Mouse (Mus musculus) C2C12 (cell line): ENCODE results near the gene Sntg2.

ENCODE experiments used
- CEBPB ChIP-seq: IDR thresholded peaks from one replicate; pipeline ENCODE4 v1.6.1; 2011; ENCODE audit warnings: low read depth, mild to moderate bottlenecking, control low read depth, moderate library complexity
- CTCF ChIP-seq: IDR thresholded peaks from one replicate; pipeline ENCODE4 v1.5.1; 2011; ENCODE audit not compliant: control insufficient read depth, insufficient read depth, insufficient read length
- MAX ChIP-seq: IDR thresholded peaks from one replicate; pipeline ENCODE4 v1.6.1; 2011; ENCODE audit warnings: mild to moderate bottlenecking, control low read depth
- MYOD1 ChIP-seq: IDR thresholded peaks from one replicate; pipeline ENCODE4 v1.6.1; 2011; ENCODE audit warnings: low read depth; ENCODE audit not compliant: control insufficient read depth, insufficient read length
- MYOG ChIP-seq: IDR thresholded peaks from one replicate; pipeline ENCODE4 v1.6.1; 2011; ENCODE audit not compliant: control insufficient read depth, insufficient read length; ENCODE audit errors: extremely low read depth
- USF1 ChIP-seq: IDR thresholded peaks from one replicate; pipeline ENCODE4 v1.6.1; 2011; ENCODE audit warnings: low read depth, mild to moderate bottlenecking, control low read depth, moderate library complexity

- TF ChIP-seq CTCF (no peak), CEBPB (no peak), MAX (no peak), USF1 (no peak), MYOG (no peak), MYOD1 (no peak)
Observed at GRCm38 (mm10) chr12:30228004-30228403, 145.2 kb downstream of the Sntg2 start.
